Mouse (Mus musculus) ES-Bruce4 (cell line): Measurements from ENCODE around the gene Plekhm1. TPM values are rescaled to one million over a fixed set of nuclear protein-coding genes. Genes with fewer than 3 reads are reported as not detected.

Source experiments
- H3K27ac ChIP-seq: 2 replicates; pipeline ENCODE4 v1.5.1; 2012; ENCODE audit warnings: low read length, inconsistent platforms; ENCODE audit not compliant: insufficient read depth
- H3K27me3 ChIP-seq: 2 replicates; pipeline ENCODE4 v1.6.1; 2012; ENCODE audit warnings: mild to moderate bottlenecking, low read length, inconsistent platforms; ENCODE audit not compliant: control insufficient read depth, poor library complexity, insufficient read depth, severe bottlenecking
- H3K36me3 ChIP-seq: 2 replicates; pipeline ENCODE4 v1.6.1; 2012; ENCODE audit warnings: inconsistent platforms, mild to moderate bottlenecking, low read length, moderate library complexity; ENCODE audit not compliant: control insufficient read depth, poor library complexity, insufficient read depth, severe bottlenecking
- H3K4me1 ChIP-seq: one replicate; pipeline ENCODE4 v1.8.1; 2011; ENCODE audit warnings: low read length; ENCODE audit not compliant: control insufficient read depth, insufficient read depth
- H3K4me3 ChIP-seq: 2 replicates; pipeline ENCODE4 v1.5.1; 2011; ENCODE audit warnings: low read depth, mild to moderate bottlenecking, low read length
- H3K9ac ChIP-seq: 2 replicates; pipeline ENCODE4 v1.6.1; 2012; ENCODE audit warnings: low read depth, mild to moderate bottlenecking, inconsistent platforms; ENCODE audit not compliant: poor library complexity, severe bottlenecking
- H3K9me3 ChIP-seq: replicated peaks from 2 replicates; pipeline ENCODE4 v1.6.1; 2012; ENCODE audit warnings: mild to moderate bottlenecking, low read length, inconsistent platforms; ENCODE audit not compliant: control insufficient read depth, poor library complexity, insufficient read depth, severe bottlenecking
- CTCF ChIP-seq: IDR thresholded peaks from one replicate; pipeline ENCODE4 v1.8.1; 2011; ENCODE audit warnings: low read depth, low read length
- EP300 ChIP-seq: IDR thresholded peaks from 2 replicates; pipeline ENCODE4 v1.6.1; 2011; ENCODE audit warnings: low read depth, low read length; ENCODE audit not compliant: insufficient read depth
- POLR2A ChIP-seq: IDR thresholded peaks from one replicate; pipeline ENCODE4 v1.8.1; 2011; ENCODE audit warnings: low read length; ENCODE audit not compliant: insufficient read depth
- polyA plus RNA-seq: library from polyadenylated mRNA; stranded (reverse); fragments of >200 nt; gene quantifications from 2 replicates; pipeline ENCODE4 v1.2.4, GENCODE M21; 2011; ENCODE audit warnings: low read depth; ENCODE audit not compliant: missing spikeins, insufficient read depth, insufficient read length

The Plekhm1 gene
- polyA plus RNA-seq, 1 experiment, result 22.0 TPM

- Histone ChIP-seq H3K4me3 (no peak overlapping the region), H3K36me3 (no peaks in the 10 kb centered on the region), H3K4me1 (no peaks in the 10 kb centered on the region), H3K27ac (no peak overlapping the region), H3K9me3 (peaks cover 10% of the 10 kb centered on the region), H3K27me3 (no peaks in the 10 kb centered on the region), H3K9ac (no peak overlapping the region)
- TF ChIP-seq EP300 (no peak), POLR2A (no peak), CTCF (no peak)
Measured at GRCm38 (mm10) chr11:103345408-103346091, 66.9 kb downstream of the Plekhm1 start.

- Histone ChIP-seq H3K27me3 (no peaks in the 10 kb centered on the region), H3K9ac (no peak overlapping the region), H3K36me3 (no peaks in the 10 kb centered on the region), H3K4me3 (no peak overlapping the region), H3K27ac (no peak overlapping the region), H3K4me1 (no peaks in the 10 kb centered on the region), H3K9me3 (peaks cover 9% of the 10 kb centered on the region)
- no peak for TF ChIP-seq EP300
Measured at GRCm38 (mm10) chr11:103344494-103345332, 67.8 kb downstream of the Plekhm1 start.

- no peaks in the 10 kb centered on the region for H3K36me3 ChIP-seq
- H3K9me3 ChIP-seq, result 0 out of 2 replicates have a peak, but pooled peaks cover 6% of the 10 kb centered on the region
- no peak overlapping the region for H3K9ac ChIP-seq
- no peaks in the 10 kb centered on the region for H3K27me3 ChIP-seq
- H3K4me3 ChIP-seq, result no peak overlapping the region
- peaks cover 3% of the 10 kb centered on the region for H3K4me1 ChIP-seq
- TF ChIP-seq EP300 (no peak), CTCF (no peak), POLR2A (no peak)
- no peak overlapping the region for H3K27ac ChIP-seq
Measured at GRCm38 (mm10) chr11:103343881-103344280, 68.6 kb downstream of the Plekhm1 start.

GRCm38 (mm10) chr11:103343063-103343462 lies 69.4 kb downstream of the Plekhm1 start:
- TF ChIP-seq CTCF (no peak), EP300 (no peak), POLR2A (no peak)
- H3K36me3 ChIP-seq, result no peaks in the 10 kb centered on the region

GRCm38 (mm10) chr11:103340677-103341076 lies 71.8 kb downstream of the Plekhm1 start:
- H3K4me1 ChIP-seq, result peaks cover 9% of the 10 kb centered on the region
- H3K27me3 ChIP-seq, result no peaks in the 10 kb centered on the region
- no peaks in the 10 kb centered on the region for H3K36me3 ChIP-seq
- H3K9ac ChIP-seq, result no peak overlapping the region
- H3K27ac ChIP-seq, result no peak overlapping the region
- no peak for TF ChIP-seq EP300
- TF ChIP-seq POLR2A, result no peak
- TF ChIP-seq CTCF, result no peak
- no peaks in the 10 kb centered on the region for H3K9me3 ChIP-seq
- H3K4me3 ChIP-seq, result no peak overlapping the region

More at GRCm38 (mm10) chr11:103343063-103343462, 69.4 kb downstream of the Plekhm1 start:
- Histone ChIP-seq H3K27me3 (no peaks in the 10 kb centered on the region), H3K4me3 (no peak overlapping the region), H3K4me1 (peaks cover 7% of the 10 kb centered on the region), H3K9ac (no peak overlapping the region), H3K27ac (no peak overlapping the region), H3K9me3 (0 out of 2 replicates have a peak, but pooled peaks cover 4% of the 10 kb centered on the region)

GRCm38 (mm10) chr11:103340130-103340529 lies 72.4 kb downstream of the Plekhm1 start:
- Histone ChIP-seq H3K27me3 (no peaks in the 10 kb centered on the region), H3K4me3 (no peak overlapping the region; the same call in 1 of the 2 replicates), H3K4me1 (peaks cover 9% of the 10 kb centered on the region), H3K27ac (no peak overlapping the region), H3K9ac (peak overlapping the region; percentile 40), H3K36me3 (no peaks in the 10 kb centered on the region), H3K9me3 (no peaks in the 10 kb centered on the region)
- TF ChIP-seq POLR2A, result no peak
- no peak for TF ChIP-seq EP300
- no peak for TF ChIP-seq CTCF
